Mouse (Mus musculus): ENCODE measurements around the gene Tm9sf4.

- no peak for TF ChIP-seq CTCF (IDR thresholded peaks at IDR 0.05; ENCODE audit: control insufficient read depth, insufficient read depth, insufficient replicate concordance, low read depth, low read length)
- no peak for TF ChIP-seq POLR2A (IDR thresholded peaks at IDR 0.05; ENCODE audit: control insufficient read depth, low read depth, low read length)
Observed at GRCm38 (mm10) chr2:153149742-153150141, 11.4 kb upstream of the Tm9sf4 start.
